Mouse (Mus musculus) heart, postnatal 10 days (tissue): ENCODE measurements around the gene Zcchc18. TPM values are rescaled to one million over a fixed set of nuclear protein-coding genes. Genes with fewer than 3 reads are reported as not detected.
"Not testable (repeated sequence)": the region's sequence is repeated elsewhere in the genome, so short reads cannot be mapped to it uniquely, and the experiment has no call there.

Source experiments
- DNase-seq, 2 experiments: peaks; one replicate each; pipeline ENCODE4 v3.0.0; 2021
- intact Hi-C: fragments of 180-260 bp; cut with DNase I; formaldehyde crosslinking; loops from one replicate; pipeline ENCODE4 v1.15.1; 2025
- total RNA-seq, 2 experiments: library from RNA; stranded (reverse); gene quantifications; 2 replicates each; pipeline ENCODE4 v1.2.3; 2021

Gene Zcchc18
- not detected for total RNA-seq

GRCm38 (mm10) chrX:136992978-136993547 lies at the start of gene Zcchc18:
Zcchc18 (plus strand) TSS chrX:136993155.
- intact Hi-C loops: no loop called here
- peak; percentile 41 to 43 for DNase-seq

GRCm38 (mm10) chrX:136957583-136958279 lies 35.2 kb upstream of the Zcchc18 start:
- intact Hi-C loops: not testable (repeated sequence)

GRCm38 (mm10) chrX:136958300-136958699 lies 34.7 kb upstream of the Zcchc18 start:
- intact Hi-C loops, DNase-seq: not testable (repeated sequence)

More at GRCm38 (mm10) chrX:136957583-136958279, 35.2 kb upstream of the Zcchc18 start:
- DNase-seq: peak; percentile 2 to 54

GRCm38 (mm10) chrX:136959688-136960087 lies 33.3 kb upstream of the Zcchc18 start:
- intact Hi-C loops: loop anchor here (5.0 kb wide), 1 partner anchor 58 kb away; no protein-coding TSS in a partner anchor
- peak; percentile 3 to 6 for DNase-seq

- DNase-seq: not testable (repeated sequence)
- intact Hi-C loops: loop anchor here (5.0 kb wide), 1 partner anchor 42 kb away; no protein-coding TSS in a partner anchor
Observed at GRCm38 (mm10) chrX:136975397-136975796, 17.6 kb upstream of the Zcchc18 start, which contains the start of gene Tmsb15b2. Tmsb15b2 (minus strand) TSS chrX:136975497.

GRCm38 (mm10) chrX:136976424-136977084 lies 16.4 kb upstream of the Zcchc18 start, which contains the start of the genes Tmsb15l and Tmsb15b1:
Tmsb15l (minus strand) TSS chrX:136976869.
Tmsb15b1 (minus strand) TSS chrX:136976874.
- DNase-seq: peak; percentile 6 to 45
- intact Hi-C loops: loop anchor here (5.0 kb wide), 1 partner anchor 41 kb away; no protein-coding TSS in a partner anchor

- no peak for DNase-seq
- intact Hi-C loops: loop anchor here (5.0 kb wide), 1 partner anchor 39 kb away; no protein-coding TSS in a partner anchor
Observed at GRCm38 (mm10) chrX:136978616-136979015, 14.3 kb upstream of the Zcchc18 start.

GRCm38 (mm10) chrX:136986039-136986438 lies 6.9 kb upstream of the Zcchc18 start:
- DNase-seq: no peak
- intact Hi-C loops: no loop called here

- intact Hi-C loops: no loop called here
- DNase-seq: no peak
Observed at GRCm38 (mm10) chrX:136991274-136991673, 1.7 kb upstream of the Zcchc18 start.

GRCm38 (mm10) chrX:136992191-136992965 lies 577 bp upstream of the Zcchc18 start:
- intact Hi-C loops: no loop called here
- no peak for DNase-seq

- DNase-seq: no peak
- intact Hi-C loops: no loop called here
Observed at GRCm38 (mm10) chrX:136993641-136994040, 686 bp downstream of the Zcchc18 start.

- DNase-seq: no peak
- intact Hi-C loops: no loop called here
Observed at GRCm38 (mm10) chrX:136996256-136996655, 3.3 kb downstream of the Zcchc18 start.

- intact Hi-C loops: loop anchor here (5.0 kb wide), 3 partner anchors 38 to 273 kb away; partner anchors contain the start of genes Morf4l2, Tmsb15b1, Tmsb15b2 and Tmsb15l
Observed at GRCm38 (mm10) chrX:137015099-137015709, 22.2 kb downstream of the Zcchc18 start.

GRCm38 (mm10) chrX:137017668-137018067 lies 24.7 kb downstream of the Zcchc18 start:
- DNase-seq: no peak
- intact Hi-C loops: loop anchor here (5.0 kb wide), 3 partner anchors 40 to 275 kb away; partner anchors contain the start of genes Morf4l2, Tmsb15b1, Tmsb15b2 and Tmsb15l

More at GRCm38 (mm10) chrX:137015099-137015709, 22.2 kb downstream of the Zcchc18 start:
- peak; percentile 46 to 62 for DNase-seq

GRCm38 (mm10) chrX:137019310-137019709 lies 26.4 kb downstream of the Zcchc18 start:
- intact Hi-C loops: loop anchor here (5.0 kb wide), 3 partner anchors 42 to 277 kb away; partner anchors contain the start of genes Morf4l2, Tmsb15b1, Tmsb15b2 and Tmsb15l
- DNase-seq: peak; percentile 32 to 65

GRCm38 (mm10) chrX:137030916-137031315 lies 38.0 kb downstream of the Zcchc18 start:
- intact Hi-C loops: no loop called here
- no peak for DNase-seq

- intact Hi-C loops: no loop called here
- DNase-seq: no peak
Observed at GRCm38 (mm10) chrX:137031726-137032125, 38.8 kb downstream of the Zcchc18 start.

- no peak for DNase-seq
- intact Hi-C loops: no loop called here
Observed at GRCm38 (mm10) chrX:137034322-137034721, 41.4 kb downstream of the Zcchc18 start.

GRCm38 (mm10) chrX:137037470-137037999 lies 44.6 kb downstream of the Zcchc18 start:
- no peak for DNase-seq
- intact Hi-C loops: no loop called here
